Mouse (Mus musculus) neural tube, embryonic 12.5 days (tissue): Measurements from ENCODE around the gene Ncor2. TPM values are rescaled to one million over a fixed set of nuclear protein-coding genes. Genes with fewer than 3 reads are reported as not detected.

ENCODE experiments used
- ATAC-seq: fragments of 200-750 bp; cut with Nextera tagmentation; 2 replicates; pipeline ENCODE4 v1.8.0; 2017; ENCODE audit warnings: low read depth, mild to moderate bottlenecking, moderate TSS enrichment, moderate library complexity; ENCODE audit not compliant: low FRiP score
- H3K27ac ChIP-seq: fragments of 300-500 bp; sonication (generic); 2 replicates; pipeline ENCODE4 v1.5.1; 2016
- H3K27me3 ChIP-seq: fragments of 300-500 bp; sonication (generic); replicated peaks from 2 replicates; pipeline ENCODE4 v1.6.1; 2016; ENCODE audit warnings: mild to moderate bottlenecking
- H3K36me3 ChIP-seq: fragments of 300-500 bp; sonication (generic); 2 replicates; pipeline ENCODE4 v1.6.1; 2016; ENCODE audit warnings: mild to moderate bottlenecking
- H3K4me1 ChIP-seq: fragments of 300-500 bp; sonication (generic); 2 replicates; pipeline ENCODE4 v1.6.1; 2016
- H3K4me2 ChIP-seq: fragments of 300-500 bp; sonication (generic); replicated peaks from 2 replicates; pipeline ENCODE4 v1.6.1; 2016; ENCODE audit warnings: mild to moderate bottlenecking
- H3K4me3 ChIP-seq: fragments of 300-500 bp; sonication (generic); 2 replicates; pipeline ENCODE4 v1.5.1; 2016
- H3K9ac ChIP-seq: fragments of 300-500 bp; sonication (generic); 2 replicates; pipeline ENCODE4 v1.6.1; 2016; ENCODE audit warnings: mild to moderate bottlenecking
- H3K9me3 ChIP-seq: fragments of 300-500 bp; sonication (generic); 2 replicates; pipeline ENCODE4 v1.6.1; 2016; ENCODE audit warnings: mild to moderate bottlenecking
- WGBS: fragments of 180-500 bp; shearing (Covaris S2); methylation state at CpG from one replicate; pipeline ENCODE4 v1.1.7; 2016; 5-methylcytosine and 5-hydroxymethylcytosine counted together
- polyA plus RNA-seq: library from polyadenylated mRNA; unstranded; fragments of >200 nt; fragmentation: Nextera tagmentation; extraction: Ambion mirVana; gene quantifications from 2 replicates; pipeline ENCODE4 v1.2.1, GENCODE M21; 2016

The Ncor2 gene
- polyA plus RNA-seq, 1 experiment from 2014 or later = 36.9 TPM

DNA sequence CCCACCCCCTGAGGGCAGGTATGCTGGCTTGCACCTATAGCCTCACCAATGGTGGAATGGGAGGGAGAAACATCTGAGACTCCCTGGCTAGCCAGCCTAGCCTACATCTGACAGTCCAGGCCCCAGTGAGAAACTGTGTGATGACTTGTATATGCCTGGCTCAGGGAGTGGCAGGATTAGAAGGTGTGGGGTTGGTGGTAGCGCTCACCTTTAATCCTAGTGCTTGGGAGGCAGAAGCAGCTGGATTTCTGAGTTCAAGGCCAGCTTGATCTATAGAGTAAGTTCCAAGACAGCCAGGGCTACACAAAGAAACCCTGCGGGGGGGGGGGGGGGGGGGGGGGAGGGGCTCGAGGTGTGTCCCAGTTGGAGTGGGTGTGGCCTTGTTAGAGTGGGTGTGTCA, 16.6 kb downstream of the Ncor2 start:
- 45% methylated on average over 2 of the region's 3 CpGs for WGBS
- Histone ChIP-seq H3K4me3 (no peak overlapping the region), H3K36me3 (peaks cover 2% of the 10 kb centered on the region; the same call in 1 of the 2 replicates), H3K9ac (no peak overlapping the region), H3K27ac (no peak overlapping the region), H3K27me3 (no peaks in the 10 kb centered on the region), H3K4me1 (peaks cover 97% of the 10 kb centered on the region), H3K9me3 (no peaks in the 10 kb centered on the region), H3K4me2 (no peak overlapping the region)
- no peak for ATAC-seq

DNA sequence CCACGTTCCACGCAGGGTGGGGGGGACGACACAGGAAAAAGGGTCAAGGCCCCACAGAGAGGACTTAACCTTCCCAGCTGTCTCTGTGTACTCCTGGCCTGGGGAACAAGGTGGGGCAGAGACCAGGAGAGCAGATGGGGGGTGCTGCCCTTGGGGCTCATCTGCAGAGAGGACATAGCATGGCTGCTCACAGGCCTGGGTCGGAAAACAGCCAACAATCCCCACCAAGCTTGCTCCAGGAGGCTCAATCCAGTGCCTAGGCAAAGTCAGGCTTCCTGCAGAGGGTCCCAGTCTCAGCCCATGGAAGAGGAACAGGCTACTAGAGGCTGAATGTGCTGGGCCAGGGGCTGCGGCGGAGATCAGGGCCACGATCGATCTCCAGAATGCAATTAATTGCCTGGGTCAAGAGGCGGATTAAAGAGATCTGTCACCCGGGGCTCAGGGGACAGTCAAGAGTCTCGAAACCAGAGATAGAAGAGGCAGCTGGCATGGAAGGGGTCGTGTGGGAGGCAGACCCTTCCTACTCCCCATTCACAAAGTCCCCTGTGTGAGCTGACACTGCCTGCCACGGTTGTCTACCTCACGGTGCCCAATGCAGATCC, 19.1 kb downstream of the Ncor2 start:
- WGBS = 32% methylated on average over 14 of the region's 14 CpGs
- no peak overlapping the region for H3K9ac ChIP-seq
- peak overlapping the region; percentile 89 for H3K27ac ChIP-seq
- no peak for ATAC-seq
- no peaks in the 10 kb centered on the region for H3K9me3 ChIP-seq
- H3K4me3 ChIP-seq = no peak overlapping the region
- peaks cover 2% of the 10 kb centered on the region; the same call in 1 of the 2 replicates for H3K36me3 ChIP-seq
- H3K4me2 ChIP-seq = peak overlapping the region; percentile 52
- no peaks in the 10 kb centered on the region for H3K27me3 ChIP-seq
- H3K4me1 ChIP-seq = peaks cover 97% of the 10 kb centered on the region

DNA sequence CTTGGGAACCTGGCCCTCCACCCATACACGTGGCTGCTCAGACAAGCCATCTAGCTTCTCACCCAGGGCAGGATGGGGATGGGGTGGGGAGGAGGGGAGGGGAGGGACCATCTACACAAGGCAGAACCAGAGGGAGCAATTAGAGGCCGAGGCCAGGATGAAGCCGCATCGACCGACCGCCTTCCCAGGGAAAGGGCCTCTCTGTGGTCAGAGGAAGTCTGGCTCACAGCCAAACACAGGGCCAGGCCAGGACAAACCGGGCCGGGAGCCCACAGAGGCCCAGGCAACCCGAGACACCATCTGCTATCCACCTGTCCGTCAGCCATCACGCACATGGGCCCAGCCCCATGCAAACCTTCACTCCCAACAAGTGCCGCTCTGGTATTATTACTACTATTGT, 19.7 kb downstream of the Ncor2 start:
- ATAC-seq = peak; percentile 74
- H3K4me1 ChIP-seq = peaks cover 97% of the 10 kb centered on the region
- no peaks in the 10 kb centered on the region for H3K27me3 ChIP-seq
- H3K36me3 ChIP-seq = peaks cover 2% of the 10 kb centered on the region; the same call in 1 of the 2 replicates
- H3K9me3 ChIP-seq = no peaks in the 10 kb centered on the region
- no peak overlapping the region for H3K4me3 ChIP-seq
- H3K9ac ChIP-seq = peak overlapping the region; percentile 52; the same call in 1 of the 2 replicates
- WGBS = 1% methylated on average over 12 of the region's 12 CpGs
- peak overlapping the region; percentile 52 for H3K4me2 ChIP-seq
- H3K27ac ChIP-seq = peak overlapping the region; percentile 89

DNA sequence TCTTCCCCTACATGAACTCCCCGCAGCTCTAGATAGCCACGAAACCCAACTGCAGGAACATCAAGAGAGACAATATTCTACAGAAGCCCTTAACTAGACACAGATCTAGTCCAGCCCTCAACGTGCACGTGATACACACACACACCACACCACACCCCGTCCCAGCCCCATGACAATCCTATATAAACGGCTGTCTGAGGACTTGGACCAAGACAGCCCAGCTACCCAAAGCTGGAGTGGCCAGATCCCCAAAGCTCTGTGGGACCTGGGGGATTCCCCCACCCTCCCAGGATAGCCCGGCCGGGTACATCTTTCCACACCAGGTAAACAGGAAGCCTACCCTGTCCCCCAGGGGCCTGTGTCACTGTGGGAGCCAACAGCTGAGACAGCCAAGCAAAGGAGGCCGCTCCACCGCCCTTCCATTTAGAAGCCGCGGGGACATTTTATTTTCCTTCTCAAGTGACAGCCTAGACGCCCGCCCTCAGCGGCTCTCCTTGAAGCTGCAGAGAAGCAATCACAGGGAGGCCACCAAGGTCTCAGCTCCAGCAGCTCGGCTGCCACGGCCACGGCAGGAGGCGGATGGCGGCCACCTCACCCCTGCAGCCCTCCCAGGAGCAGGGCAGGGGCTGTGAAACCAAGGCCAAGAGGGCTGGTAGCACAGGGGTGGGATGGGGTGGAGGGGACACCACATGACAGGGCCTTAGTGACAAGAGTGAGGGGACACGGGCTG, 20.6 kb downstream of the Ncor2 start:
- Histone ChIP-seq H3K9ac (peak overlapping the region; percentile 52), H3K9me3 (no peaks in the 10 kb centered on the region), H3K36me3 (peaks cover 2% of the 10 kb centered on the region; the same call in 1 of the 2 replicates), H3K27me3 (no peaks in the 10 kb centered on the region), H3K4me2 (peak overlapping the region; percentile 52), H3K4me1 (peaks cover 97% of the 10 kb centered on the region), H3K27ac (peak overlapping the region; percentile 89), H3K4me3 (peak overlapping the region; percentile 7; the same call in 1 of the 2 replicates)
- ATAC-seq = peak; percentile 5; the same call in 1 of the 2 replicates
- WGBS = 13% methylated on average over 21 of the region's 21 CpGs

DNA sequence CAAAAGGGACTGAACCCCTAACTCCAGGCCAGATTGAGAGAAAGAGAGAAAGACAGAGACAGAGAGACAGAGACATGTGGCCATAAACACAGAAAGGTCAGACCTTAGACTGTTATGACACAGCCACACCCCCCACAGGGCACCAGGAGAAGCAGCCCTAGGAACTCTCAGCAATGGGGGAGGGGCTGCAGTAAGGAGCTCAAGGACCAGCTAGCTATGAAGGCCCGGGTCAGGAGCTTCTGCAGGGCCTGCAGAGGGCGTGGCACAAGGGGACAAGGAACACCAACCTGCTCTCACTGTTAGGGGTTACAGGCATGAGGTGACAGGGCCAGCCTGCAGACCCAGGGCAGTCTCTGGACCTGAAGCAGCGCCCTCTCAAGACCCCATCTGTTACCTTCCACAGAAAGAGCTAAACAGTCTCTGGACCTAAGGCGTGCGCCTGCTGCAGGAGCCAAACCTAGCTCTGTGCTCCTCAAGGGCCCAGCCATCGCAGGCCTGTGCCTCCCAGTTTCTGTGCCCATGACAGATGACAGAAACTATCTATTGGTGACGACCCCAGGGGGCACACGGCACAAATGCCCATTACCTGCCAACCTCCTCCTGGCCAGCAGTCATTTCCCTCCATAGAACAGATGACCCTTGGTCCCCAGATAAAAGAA, 21.5 kb downstream of the Ncor2 start:
- H3K4me2 ChIP-seq = peak overlapping the region; percentile 52
- H3K9ac ChIP-seq = peak overlapping the region; percentile 26; the same call in 1 of the 2 replicates
- H3K4me1 ChIP-seq = peaks cover 97% of the 10 kb centered on the region
- H3K4me3 ChIP-seq = no peak overlapping the region
- H3K27ac ChIP-seq = peak overlapping the region; percentile 89
- ATAC-seq = no peak
- no peaks in the 10 kb centered on the region for H3K9me3 ChIP-seq
- H3K27me3 ChIP-seq = no peaks in the 10 kb centered on the region
- 30% methylated on average over 8 of the region's 8 CpGs for WGBS
- H3K36me3 ChIP-seq = peaks cover 2% of the 10 kb centered on the region; the same call in 1 of the 2 replicates

DNA sequence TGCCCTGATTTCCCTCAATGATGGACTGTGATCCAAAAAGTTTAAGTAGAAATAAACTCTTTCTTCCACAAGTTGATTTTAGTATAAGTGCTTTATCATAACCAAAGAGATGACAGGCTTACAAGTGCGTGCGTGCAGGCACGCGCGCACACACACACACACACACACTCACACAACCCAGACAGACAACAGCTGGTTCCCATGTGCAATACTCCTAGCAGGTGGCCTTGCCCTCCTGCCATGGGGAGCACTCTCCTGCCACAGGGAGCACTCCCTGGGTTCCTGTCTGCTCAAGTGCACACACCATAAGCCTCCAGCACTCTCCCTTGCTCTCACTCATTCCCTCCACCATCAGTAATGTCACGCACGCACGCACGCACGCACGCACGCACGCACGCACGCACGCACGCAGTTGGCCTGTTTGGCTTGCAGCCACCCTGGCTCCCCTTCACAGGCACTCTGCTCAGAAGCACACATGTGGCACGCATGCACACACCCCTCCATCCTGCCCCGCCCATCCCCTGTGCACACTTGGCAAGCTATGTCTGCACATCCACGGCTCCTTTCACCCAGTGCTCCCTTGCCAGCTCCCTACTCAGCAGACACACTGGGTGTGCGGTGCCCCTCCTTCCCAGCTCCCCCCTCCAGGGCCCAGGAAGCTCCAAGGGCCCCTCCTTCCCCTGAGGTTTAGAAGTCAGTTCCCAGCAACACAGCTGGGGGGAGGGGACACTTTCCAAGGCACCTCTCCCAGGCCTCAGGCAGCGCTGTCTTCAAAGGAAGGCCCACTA, 22.4 kb downstream of the Ncor2 start:
- peak overlapping the region; percentile 89; the same call in 1 of the 2 replicates for H3K27ac ChIP-seq
- no peaks in the 10 kb centered on the region for H3K27me3 ChIP-seq
- peak overlapping the region; percentile 52; the same call in 1 of the 2 replicates for H3K4me2 ChIP-seq
- H3K36me3 ChIP-seq = no peaks in the 10 kb centered on the region
- H3K9ac ChIP-seq = peak overlapping the region; percentile 26; the same call in 1 of the 2 replicates
- no peak for ATAC-seq
- peaks cover 97% of the 10 kb centered on the region for H3K4me1 ChIP-seq
- WGBS = 77% methylated on average over 22 of the region's 22 CpGs
- H3K4me3 ChIP-seq = no peak overlapping the region
- H3K9me3 ChIP-seq = no peaks in the 10 kb centered on the region

DNA sequence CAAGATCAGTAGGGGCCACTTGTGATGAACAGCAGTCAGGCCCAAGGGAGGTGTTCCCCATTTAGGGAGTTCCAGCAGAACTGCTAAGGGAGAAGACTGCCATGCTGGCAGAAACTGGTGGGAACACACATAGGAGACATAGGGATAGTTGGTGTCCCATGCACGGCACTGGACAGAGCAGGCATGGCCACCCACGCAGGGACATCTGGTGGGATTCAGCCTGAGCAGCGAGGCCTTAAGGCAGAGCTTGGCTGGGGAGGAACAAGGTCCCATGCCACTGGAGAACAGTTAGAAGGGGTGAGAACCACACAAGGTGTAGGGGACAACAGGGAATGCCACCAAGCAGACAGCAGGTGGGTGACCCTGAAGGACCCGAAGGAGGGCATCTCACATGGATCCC, 23.6 kb downstream of the Ncor2 start:
- Histone ChIP-seq H3K4me1 (peaks cover 99% of the 10 kb centered on the region), H3K27me3 (no peaks in the 10 kb centered on the region), H3K9ac (0 out of 2 replicates have a peak overlapping the region, but pooled peaks have one; percentile 36), H3K36me3 (no peaks in the 10 kb centered on the region), H3K4me2 (peak overlapping the region; percentile 27), H3K27ac (peak overlapping the region; percentile 74), H3K4me3 (no peak overlapping the region), H3K9me3 (no peaks in the 10 kb centered on the region)
- WGBS = 88% methylated on average over 4 of the region's 4 CpGs
- no peak for ATAC-seq

DNA sequence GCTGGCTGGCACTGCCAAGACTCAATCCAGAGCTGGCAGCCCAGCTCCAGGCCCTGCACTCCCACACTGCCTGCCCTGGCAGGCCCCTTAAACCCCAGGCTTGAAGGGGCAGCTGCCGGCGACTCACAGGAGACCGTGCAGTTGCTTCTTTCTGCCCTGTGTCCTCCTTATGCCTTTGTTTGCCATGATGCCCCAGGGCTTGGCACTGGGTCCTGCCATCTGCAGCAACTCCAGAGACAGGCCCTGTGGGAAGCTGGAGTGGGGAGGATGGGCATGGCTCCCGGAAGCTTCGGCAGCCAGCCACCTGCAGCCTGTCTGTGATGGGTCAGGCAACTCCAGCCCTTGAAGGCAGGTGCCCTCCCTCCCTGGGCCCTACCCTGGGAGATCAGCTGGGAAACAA, 24.0 kb downstream of the Ncor2 start:
- H3K4me2 ChIP-seq = peak overlapping the region; percentile 27
- no peak for ATAC-seq
- H3K27me3 ChIP-seq = no peaks in the 10 kb centered on the region
- no peaks in the 10 kb centered on the region for H3K36me3 ChIP-seq
- H3K9me3 ChIP-seq = no peaks in the 10 kb centered on the region
- 44% methylated on average over 5 of the region's 5 CpGs for WGBS
- peak overlapping the region; percentile 36; the same call in 1 of the 2 replicates for H3K9ac ChIP-seq
- H3K4me1 ChIP-seq = peaks cover 99% of the 10 kb centered on the region
- H3K4me3 ChIP-seq = no peak overlapping the region
- peak overlapping the region; percentile 74 for H3K27ac ChIP-seq

DNA sequence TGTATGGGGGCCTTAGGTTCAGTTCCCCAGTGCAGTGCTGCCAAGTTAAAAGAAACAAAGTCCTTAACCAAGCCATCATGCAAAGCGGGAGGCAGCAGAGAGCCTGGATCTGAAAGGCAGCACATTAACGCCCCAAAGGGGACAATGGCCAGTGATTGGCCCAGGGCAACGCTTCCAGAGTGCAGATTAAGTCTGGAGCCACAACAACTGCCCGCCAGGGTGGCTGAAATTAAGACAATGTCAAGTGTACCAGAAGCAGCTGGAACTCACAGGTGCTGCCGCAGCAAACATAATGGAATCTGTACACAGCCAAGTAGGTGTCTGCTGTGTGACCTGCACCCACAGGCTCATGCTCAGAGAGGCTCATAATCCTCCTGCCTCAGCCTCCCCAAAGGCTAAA, 24.8 kb downstream of the Ncor2 start:
- Histone ChIP-seq H3K4me2 (no peak overlapping the region), H3K4me3 (no peak overlapping the region), H3K9me3 (no peaks in the 10 kb centered on the region), H3K27me3 (no peaks in the 10 kb centered on the region), H3K9ac (no peak overlapping the region), H3K36me3 (no peaks in the 10 kb centered on the region), H3K27ac (peak overlapping the region; percentile 95; the same call in 1 of the 2 replicates), H3K4me1 (peaks cover 98% of the 10 kb centered on the region)
- ATAC-seq = no peak
- WGBS = 38% methylated on average over 5 of the region's 5 CpGs

DNA sequence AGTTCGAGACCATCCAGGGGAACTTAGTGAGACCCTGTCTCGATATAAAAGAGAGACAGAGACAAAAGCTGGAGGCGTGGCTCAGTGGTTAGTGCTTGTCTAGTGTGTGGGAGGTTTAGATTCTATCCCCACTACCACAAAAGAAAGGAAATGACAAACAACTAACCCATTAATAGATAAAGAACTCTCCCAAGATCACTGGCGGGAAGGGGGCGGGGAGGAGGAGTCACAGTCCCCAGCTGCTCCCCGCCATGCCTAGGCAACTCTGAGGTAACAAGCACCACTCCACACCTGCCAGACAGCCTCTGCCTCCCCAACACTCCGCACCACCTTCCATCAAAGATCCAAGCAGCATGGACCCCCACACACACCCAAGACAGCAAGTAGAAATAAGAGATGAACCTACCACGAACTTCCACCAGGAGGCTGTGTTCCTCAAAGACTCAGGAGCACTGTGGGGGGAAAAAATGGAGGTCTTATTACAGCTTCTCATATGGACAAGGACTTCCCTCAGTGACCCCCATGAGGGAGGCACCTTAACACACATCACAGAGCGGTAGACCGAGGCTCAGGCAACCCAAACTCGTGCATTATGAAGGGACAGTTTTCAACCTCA, 25.7 kb downstream of the Ncor2 start:
- Histone ChIP-seq H3K4me3 (no peak overlapping the region), H3K9me3 (no peaks in the 10 kb centered on the region), H3K27me3 (no peaks in the 10 kb centered on the region), H3K4me1 (peaks cover 98% of the 10 kb centered on the region), H3K4me2 (no peak overlapping the region), H3K9ac (no peak overlapping the region), H3K36me3 (no peaks in the 10 kb centered on the region), H3K27ac (peak overlapping the region; percentile 95)
- 62% methylated on average over 11 of the region's 11 CpGs for WGBS
- no peak for ATAC-seq

DNA sequence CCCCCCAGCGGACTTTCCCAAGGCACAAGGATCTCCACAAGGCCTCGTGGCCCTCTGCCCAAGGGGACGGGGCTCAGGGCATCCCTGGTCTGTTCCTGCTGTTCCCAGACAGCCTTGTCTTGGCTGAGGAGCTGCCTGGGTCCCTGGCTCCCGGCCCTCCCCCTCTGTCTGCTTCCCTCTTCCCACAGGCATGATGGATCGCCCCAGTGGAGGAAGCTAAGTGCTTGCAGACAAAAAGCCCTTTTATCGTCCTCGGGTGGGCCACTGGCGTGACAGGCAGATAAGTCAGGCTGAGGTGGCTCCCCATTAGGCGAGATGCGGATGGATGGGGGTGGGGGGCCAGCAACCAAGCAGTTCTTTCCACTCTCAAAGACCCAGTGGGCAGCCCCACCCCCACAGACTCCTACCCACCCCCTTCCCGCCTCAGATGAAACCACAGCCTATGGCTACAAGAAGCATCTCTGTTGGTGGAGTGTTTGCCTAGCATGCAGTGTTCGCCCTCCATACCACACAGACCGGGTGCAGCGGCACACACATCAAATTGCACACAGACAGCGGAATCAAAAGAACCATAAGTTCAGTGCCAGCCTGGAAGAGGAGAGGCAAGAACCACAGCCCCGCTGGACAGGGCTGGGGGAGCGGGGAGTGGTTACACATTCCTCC, 27.0 kb downstream of the Ncor2 start:
- WGBS = 6% methylated on average over 17 of the region's 17 CpGs
- Histone ChIP-seq H3K27me3 (no peaks in the 10 kb centered on the region), H3K9me3 (no peaks in the 10 kb centered on the region), H3K36me3 (no peaks in the 10 kb centered on the region), H3K4me1 (peaks cover 98% of the 10 kb centered on the region), H3K4me3 (no peak overlapping the region), H3K27ac (peak overlapping the region; percentile 95), H3K4me2 (peak overlapping the region; percentile 52), H3K9ac (peak overlapping the region; percentile 26)
- peak; percentile 89 for ATAC-seq
